Mouse (Mus musculus): ENCODE results near the gene Syvn1. TPM values are rescaled to one million over a fixed set of nuclear protein-coding genes. Genes with fewer than 3 reads are reported as not detected.

Syvn1 gene
- total and polyA plus RNA-seq, 3 experiments = 14.3 to 55.0 TPM; not detected in 1

DNA sequence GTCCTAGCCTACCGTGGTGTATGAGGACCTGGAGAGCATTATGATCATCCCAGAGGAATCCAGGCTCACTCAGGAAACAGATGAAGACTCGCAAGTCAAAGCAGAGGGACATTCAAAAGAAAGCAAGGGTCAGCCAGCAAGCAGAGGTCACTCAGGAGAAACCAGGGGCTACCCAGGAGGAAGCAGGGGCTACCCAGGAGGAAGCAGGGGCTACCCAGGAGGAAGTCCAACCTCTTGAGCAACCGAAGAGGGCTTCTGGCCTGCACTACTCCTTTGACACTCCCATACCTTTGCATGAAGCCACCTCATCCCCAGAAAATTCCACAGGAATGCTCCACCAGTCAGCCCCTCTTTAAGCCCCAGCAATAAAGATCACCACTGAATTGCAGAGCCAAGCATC lies 51.5 kb downstream of the Syvn1 start:
- Histone ChIP-seq H3K9ac (ENCODE audit: control insufficient read depth, low read depth, low read length, poor library complexity, severe bottlenecking) (no peak overlapping the region), H3K4me1 (ENCODE audit: control insufficient read depth in 1 of 2, insufficient read depth in 2 of 2, low read length in 2 of 2) (peaks cover 10 to 21% of the 10 kb centered on the region in 2 experiments), H3K9me3 (replicated peaks; ENCODE audit: insufficient read depth, low read length) (no peaks in the 10 kb centered on the region), H3K4me3 (ENCODE audit: control insufficient read depth in 1 of 2, insufficient read depth in 1 of 2, low read depth in 2 of 2, low read length in 2 of 2) (no peak overlapping the region), H3K79me2 (ENCODE audit: control insufficient read depth, insufficient read depth, low read length, poor library complexity) (no peaks in the 10 kb centered on the region), H3K27ac (ENCODE audit: control insufficient read depth, low read depth, low read length) (no peak overlapping the region), H3K27me3 (ENCODE audit: control insufficient read depth in 1 of 2, insufficient read depth in 2 of 2, low read length in 2 of 2) (no peaks in the 10 kb centered on the region), H3K36me3 (ENCODE audit: control insufficient read depth in 1 of 2, insufficient read depth in 2 of 2, low read length in 2 of 2) (peaks cover 2 to 16% of the 10 kb centered on the region in 2 experiments; a peak in 3 of 4 replicates)
- TF ChIP-seq E2F4 (IDR thresholded peaks at IDR 0.05; ENCODE audit: borderline replicate concordance, low read depth, low read length) (no peak), CHD1 (IDR thresholded peaks at IDR 0.05; ENCODE audit: low read depth, low read length) (no peak), POLR2AphosphoS5 (IDR thresholded peaks at IDR 0.05; ENCODE audit: borderline replicate concordance, low read depth, low read length) (no peak), MXI1 (IDR thresholded peaks at IDR 0.05; ENCODE audit: low read depth, low read length) (no peak), KAT2A (conservative IDR thresholded peaks at IDR 0.05; ENCODE audit: low read depth, low read length) (no peak)
- no peak for DNase-seq (ENCODE audit: low read depth, low spot score)

GRCm38 (mm10) chr19:6101186-6101585 lies 54.8 kb downstream of the Syvn1 start:
- no peaks in the 10 kb centered on the region for H3K79me2 ChIP-seq (ENCODE audit: control insufficient read depth, insufficient read depth, low read length, poor library complexity)
- no peaks in the 10 kb centered on the region for H3K27me3 ChIP-seq (ENCODE audit: control insufficient read depth in 1 of 2, insufficient read depth in 2 of 2, low read length in 2 of 2)
- H3K9me3 ChIP-seq (replicated peaks; ENCODE audit: insufficient read depth, low read length) = no peaks in the 10 kb centered on the region
- peaks cover 0 to 39% of the 10 kb centered on the region in 2 experiments; a peak in 2 of 4 replicates for H3K36me3 ChIP-seq (ENCODE audit: control insufficient read depth in 1 of 2, insufficient read depth in 2 of 2, low read length in 2 of 2)
- no peak for TF ChIP-seq USF2 (IDR thresholded peaks at IDR 0.05; ENCODE audit: borderline replicate concordance in 1 of 2, insufficient read depth in 1 of 2, low read depth in 1 of 2, low read length in 2 of 2)
- H3K27ac ChIP-seq (ENCODE audit: control insufficient read depth, low read depth, low read length) = no peak overlapping the region
- no peak for DNase-seq (ENCODE audit: low read depth, low spot score)
- no peak overlapping the region for H3K9ac ChIP-seq (ENCODE audit: control insufficient read depth, low read depth, low read length, poor library complexity, severe bottlenecking)
- no peak overlapping the region for H3K4me3 ChIP-seq (ENCODE audit: control insufficient read depth in 1 of 2, insufficient read depth in 1 of 2, low read depth in 2 of 2, low read length in 2 of 2)
- peaks cover 28 to 43% of the 10 kb centered on the region in 2 experiments for H3K4me1 ChIP-seq (ENCODE audit: control insufficient read depth in 1 of 2, insufficient read depth in 2 of 2, low read length in 2 of 2)

GRCm38 (mm10) chr19:6102169-6102853 lies 55.9 kb downstream of the Syvn1 start:
- TF ChIP-seq TCF12 (IDR thresholded peaks at IDR 0.05; ENCODE audit: low read depth, low read length) = 0 out of 2 replicates have a peak, but pooled peaks have one; percentile 22
- peak; percentile 36 for TF ChIP-seq TAL1 (IDR thresholded peaks at IDR 0.05; ENCODE audit: low read length)
- peak; percentile 43 to 49; a peak in 3 of 4 replicates for TF ChIP-seq EP300 (IDR thresholded peaks at IDR 0.05; ENCODE audit: low read depth in 1 of 2, low read length in 2 of 2)
- TF ChIP-seq GABPA (IDR thresholded peaks at IDR 0.05; ENCODE audit: low read depth, low read length) = 0 out of 2 replicates have a peak, but pooled peaks have one; percentile 33
- TF ChIP-seq ZC3H11A (IDR thresholded peaks at IDR 0.05; ENCODE audit: low read depth, low read length) = no peak
- no peaks in the 10 kb centered on the region for H3K27me3 ChIP-seq (ENCODE audit: control insufficient read depth in 1 of 2, insufficient read depth in 2 of 2, low read length in 2 of 2)
- H3K9ac ChIP-seq (ENCODE audit: control insufficient read depth, low read depth, low read length, poor library complexity, severe bottlenecking) = no peak overlapping the region
- DNase-seq (ENCODE audit: low read depth, low spot score) = peak; percentile 69
- no peaks in the 10 kb centered on the region for H3K79me2 ChIP-seq (ENCODE audit: control insufficient read depth, insufficient read depth, low read length, poor library complexity)
- no peak overlapping the region for H3K27ac ChIP-seq (ENCODE audit: control insufficient read depth, low read depth, low read length)
- no peaks in the 10 kb centered on the region for H3K9me3 ChIP-seq (replicated peaks; ENCODE audit: insufficient read depth, low read length)
- H3K36me3 ChIP-seq (ENCODE audit: control insufficient read depth in 1 of 2, insufficient read depth in 2 of 2, low read length in 2 of 2) = peaks cover 0 to 39% of the 10 kb centered on the region in 2 experiments; a peak in 2 of 4 replicates
- H3K4me3 ChIP-seq (ENCODE audit: control insufficient read depth in 1 of 2, insufficient read depth in 1 of 2, low read depth in 2 of 2, low read length in 2 of 2) = no peak overlapping the region
- peaks cover 28 to 43% of the 10 kb centered on the region in 2 experiments for H3K4me1 ChIP-seq (ENCODE audit: control insufficient read depth in 1 of 2, insufficient read depth in 2 of 2, low read length in 2 of 2)

Other genes with a start within 250 kb of the Syvn1 start
- 20.8 and 22.8 TPM in 2 replicates for gene Frmd8, start 171.3 kb upstream of the Syvn1 start, total RNA-seq (2012; rRNA removed)
- 10 to 100 TPM in 1 of 2 experiments, not detected in 1; 34.4 TPM for gene Frmd8, start 171.3 kb upstream of the Syvn1 start, polyA plus RNA-seq (2012; ENCODE audit: insufficient read depth in 1 of 2, insufficient read length in 2 of 2, low read depth in 1 of 2, low replicate concordance in 2 of 2, missing spikeins in 1 of 2)
- gene Slc25a45, start 168.8 kb upstream of the Syvn1 start, total RNA-seq (2012; rRNA removed) = 20.7 and 23.5 TPM in 2 replicates
- gene Slc25a45, start 168.8 kb upstream of the Syvn1 start, polyA plus RNA-seq (2012; ENCODE audit: insufficient read depth in 1 of 2, insufficient read length in 2 of 2, low read depth in 1 of 2, low replicate concordance in 2 of 2, missing spikeins in 1 of 2) = 10 to 100 TPM in 1 of 2 experiments, not detected in 1; 30.7 TPM
- 1.9 and 2.1 TPM in 2 replicates for gene Tigd3, start 152.4 kb upstream of the Syvn1 start, total RNA-seq (2012; rRNA removed)
- 1 to 10 TPM in 1 of 2 experiments, not detected in 1; 2.2 TPM for gene Tigd3, start 152.4 kb upstream of the Syvn1 start, polyA plus RNA-seq (2012; ENCODE audit: insufficient read depth in 1 of 2, insufficient read length in 2 of 2, low read depth in 1 of 2, low replicate concordance in 2 of 2, missing spikeins in 1 of 2)
- gene Dpf2, start 133.6 kb upstream of the Syvn1 start, total RNA-seq (2012; rRNA removed) = 45.7 and 58.6 TPM in 2 replicates
- gene Dpf2, start 133.6 kb upstream of the Syvn1 start, polyA plus RNA-seq (2012; ENCODE audit: insufficient read depth in 1 of 2, insufficient read length in 2 of 2, low read depth in 1 of 2, low replicate concordance in 2 of 2, missing spikeins in 1 of 2) = 100 to 1,000 TPM; 133 to 166 TPM
- 0.75 and 1.1 TPM in 2 replicates for gene Cdc42ep2, start 121.8 kb upstream of the Syvn1 start, total RNA-seq (2012; rRNA removed)
- 1 to 10 TPM in 1 of 2 experiments, not detected in 1; 1.7 TPM for gene Cdc42ep2, start 121.8 kb upstream of the Syvn1 start, polyA plus RNA-seq (2012; ENCODE audit: insufficient read depth in 1 of 2, insufficient read length in 2 of 2, low read depth in 1 of 2, low replicate concordance in 2 of 2, missing spikeins in 1 of 2)
- gene Pola2, start 82.4 kb upstream of the Syvn1 start, total RNA-seq (2012; rRNA removed) = 75.3 and 77.3 TPM in 2 replicates
- 100 to 1,000 TPM in 1 of 2 experiments, 10 to 100 TPM in 1; 99.4 to 126 TPM for gene Pola2, start 82.4 kb upstream of the Syvn1 start, polyA plus RNA-seq (2012; ENCODE audit: insufficient read depth in 1 of 2, insufficient read length in 2 of 2, low read depth in 1 of 2, low replicate concordance in 2 of 2, missing spikeins in 1 of 2)
- gene Slc22a20, start 60.4 kb upstream of the Syvn1 start, total RNA-seq (2012; rRNA removed) = not detected in 2 replicates
- not detected for gene Slc22a20, start 60.4 kb upstream of the Syvn1 start, polyA plus RNA-seq (2012; ENCODE audit: insufficient read depth in 1 of 2, insufficient read length in 2 of 2, low read depth in 1 of 2, low replicate concordance in 2 of 2, missing spikeins in 1 of 2)
- 42.5 and 43.4 TPM in 2 replicates for gene Capn1, start 30.7 kb upstream of the Syvn1 start, total RNA-seq (2012; rRNA removed)
- 10 to 100 TPM in 1 of 2 experiments, not detected in 1; 75.2 TPM for gene Capn1, start 30.7 kb upstream of the Syvn1 start, polyA plus RNA-seq (2012; ENCODE audit: insufficient read depth in 1 of 2, insufficient read length in 2 of 2, low read depth in 1 of 2, low replicate concordance in 2 of 2, missing spikeins in 1 of 2)
- 65.1 and 81.6 TPM in 2 replicates for gene Mrpl49, start 11.2 kb downstream of the Syvn1 start, total RNA-seq (2012; rRNA removed)
- 10 to 100 TPM in 1 of 2 experiments, not detected in 1; 98.7 TPM for gene Mrpl49, start 11.2 kb downstream of the Syvn1 start, polyA plus RNA-seq (2012; ENCODE audit: insufficient read depth in 1 of 2, insufficient read length in 2 of 2, low read depth in 1 of 2, low replicate concordance in 2 of 2, missing spikeins in 1 of 2)
- gene Fau, start 11.3 kb downstream of the Syvn1 start, total RNA-seq (2012; rRNA removed) = 2,020 and 2,413 TPM in 2 replicates
- 1,000 to 10,000 TPM in 1 of 2 experiments, not detected in 1; 2,967 TPM for gene Fau, start 11.3 kb downstream of the Syvn1 start, polyA plus RNA-seq (2012; ENCODE audit: insufficient read depth in 1 of 2, insufficient read length in 2 of 2, low read depth in 1 of 2, low replicate concordance in 2 of 2, missing spikeins in 1 of 2)
- gene Znhit2, start 14.6 kb downstream of the Syvn1 start, total RNA-seq (2012; rRNA removed) = 26.3 and 37.3 TPM in 2 replicates
- gene Znhit2, start 14.6 kb downstream of the Syvn1 start, polyA plus RNA-seq (2012; ENCODE audit: insufficient read depth in 1 of 2, insufficient read length in 2 of 2, low read depth in 1 of 2, low replicate concordance in 2 of 2, missing spikeins in 1 of 2) = 10 to 100 TPM in 1 of 2 experiments, not detected in 1; 27.0 TPM
- gene Tm7sf2, start 21.8 kb downstream of the Syvn1 start, total RNA-seq (2012; rRNA removed) = 7.6 and 8.0 TPM in 2 replicates
- gene Tm7sf2, start 21.8 kb downstream of the Syvn1 start, polyA plus RNA-seq (2012; ENCODE audit: insufficient read depth in 1 of 2, insufficient read length in 2 of 2, low read depth in 1 of 2, low replicate concordance in 2 of 2, missing spikeins in 1 of 2) = 10 to 100 TPM in 1 of 2 experiments, not detected in 1; 13.1 TPM
- 29.4 and 30.9 TPM in 2 replicates for gene Vps51, start 30.7 kb downstream of the Syvn1 start, total RNA-seq (2012; rRNA removed)
- 10 to 100 TPM in 1 of 2 experiments, not detected in 1; 60.5 TPM for gene Vps51, start 30.7 kb downstream of the Syvn1 start, polyA plus RNA-seq (2012; ENCODE audit: insufficient read depth in 1 of 2, insufficient read length in 2 of 2, low read depth in 1 of 2, low replicate concordance in 2 of 2, missing spikeins in 1 of 2)
- gene Tmem262, start 33.5 kb downstream of the Syvn1 start, total RNA-seq (2012; rRNA removed) = not detected in 2 replicates
- gene Tmem262, start 33.5 kb downstream of the Syvn1 start, polyA plus RNA-seq (2012; ENCODE audit: insufficient read depth in 1 of 2, insufficient read length in 2 of 2, low read depth in 1 of 2, low replicate concordance in 2 of 2, missing spikeins in 1 of 2) = under 1 TPM in 1 of 2 experiments, not detected in 1; 0.18 TPM
- gene Gm28374, start 35.7 kb downstream of the Syvn1 start, total RNA-seq (2012; rRNA removed) = 0.42 and 0.65 TPM in 2 replicates
- under 1 TPM in 1 of 2 experiments, not detected in 1; 0.46 TPM for gene Gm28374, start 35.7 kb downstream of the Syvn1 start, polyA plus RNA-seq (2012; ENCODE audit: insufficient read depth in 1 of 2, insufficient read length in 2 of 2, low read depth in 1 of 2, low replicate concordance in 2 of 2, missing spikeins in 1 of 2)
- gene Zfpl1, start 38.4 kb downstream of the Syvn1 start, total RNA-seq (2012; rRNA removed) = 36.6 and 40.1 TPM in 2 replicates
- gene Zfpl1, start 38.4 kb downstream of the Syvn1 start, polyA plus RNA-seq (2012; ENCODE audit: insufficient read depth in 1 of 2, insufficient read length in 2 of 2, low read depth in 1 of 2, low replicate concordance in 2 of 2, missing spikeins in 1 of 2) = 10 to 100 TPM in 1 of 2 experiments, not detected in 1; 56.4 TPM
- gene Cdca5, start 38.4 kb downstream of the Syvn1 start, total RNA-seq (2012; rRNA removed) = 41.1 and 48.5 TPM in 2 replicates
- gene Cdca5, start 38.4 kb downstream of the Syvn1 start, polyA plus RNA-seq (2012; ENCODE audit: insufficient read depth in 1 of 2, insufficient read length in 2 of 2, low read depth in 1 of 2, low replicate concordance in 2 of 2, missing spikeins in 1 of 2) = 10 to 100 TPM in 1 of 2 experiments, not detected in 1; 56.5 TPM
- 0.39 and 0.49 TPM in 2 replicates for gene AC131692.1, start 47.8 kb downstream of the Syvn1 start, total RNA-seq (2012; rRNA removed)
- 1 to 10 TPM in 1 of 2 experiments, not detected in 1; 2.9 TPM for gene AC131692.1, start 47.8 kb downstream of the Syvn1 start, polyA plus RNA-seq (2012; ENCODE audit: insufficient read depth in 1 of 2, insufficient read length in 2 of 2, low read depth in 1 of 2, low replicate concordance in 2 of 2, missing spikeins in 1 of 2)
- gene Naaladl1, start 59.2 kb downstream of the Syvn1 start, total RNA-seq (2012; rRNA removed) = 0.20 and 0.35 TPM in 2 replicates
- gene Naaladl1, start 59.2 kb downstream of the Syvn1 start, polyA plus RNA-seq (2012; ENCODE audit: insufficient read depth in 1 of 2, insufficient read length in 2 of 2, low read depth in 1 of 2, low replicate concordance in 2 of 2, missing spikeins in 1 of 2) = 1 to 10 TPM in 1 of 2 experiments, not detected in 1; 1.7 TPM
- gene Sac3d1, start 72.1 kb downstream of the Syvn1 start, total RNA-seq (2012; rRNA removed) = 34.0 and 44.4 TPM in 2 replicates
- 10 to 100 TPM in 1 of 2 experiments, not detected in 1; 49.3 TPM for gene Sac3d1, start 72.1 kb downstream of the Syvn1 start, polyA plus RNA-seq (2012; ENCODE audit: insufficient read depth in 1 of 2, insufficient read length in 2 of 2, low read depth in 1 of 2, low replicate concordance in 2 of 2, missing spikeins in 1 of 2)
- gene Snx15, start 81.7 kb downstream of the Syvn1 start, total RNA-seq (2012; rRNA removed) = 14.9 and 20.4 TPM in 2 replicates
- 10 to 100 TPM in 1 of 2 experiments, not detected in 1; 35.3 TPM for gene Snx15, start 81.7 kb downstream of the Syvn1 start, polyA plus RNA-seq (2012; ENCODE audit: insufficient read depth in 1 of 2, insufficient read length in 2 of 2, low read depth in 1 of 2, low replicate concordance in 2 of 2, missing spikeins in 1 of 2)
- 0.19 TPM in 1 of 2 replicates, not detected in the other for gene Batf2, start 94.4 kb downstream of the Syvn1 start, total RNA-seq (2012; rRNA removed)
- gene Batf2, start 94.4 kb downstream of the Syvn1 start, polyA plus RNA-seq (2012; ENCODE audit: insufficient read depth in 1 of 2, insufficient read length in 2 of 2, low read depth in 1 of 2, low replicate concordance in 2 of 2, missing spikeins in 1 of 2) = under 1 TPM in 1 of 2 experiments, not detected in 1; 0.60 TPM
- gene Arl2, start 95.0 kb downstream of the Syvn1 start, total RNA-seq (2012; rRNA removed) = 47.2 and 53.8 TPM in 2 replicates
- 100 to 1,000 TPM in 1 of 2 experiments, not detected in 1; 111 TPM for gene Arl2, start 95.0 kb downstream of the Syvn1 start, polyA plus RNA-seq (2012; ENCODE audit: insufficient read depth in 1 of 2, insufficient read length in 2 of 2, low read depth in 1 of 2, low replicate concordance in 2 of 2, missing spikeins in 1 of 2)
- not detected in 2 replicates for gene Majin, start 137.8 kb downstream of the Syvn1 start, total RNA-seq (2012; rRNA removed)
- gene Majin, start 137.8 kb downstream of the Syvn1 start, polyA plus RNA-seq (2012; ENCODE audit: insufficient read depth in 1 of 2, insufficient read length in 2 of 2, low read depth in 1 of 2, low replicate concordance in 2 of 2, missing spikeins in 1 of 2) = not detected
- gene Gpha2, start 179.8 kb downstream of the Syvn1 start, total RNA-seq (2012; rRNA removed) = not detected in 2 replicates
- gene Gpha2, start 179.8 kb downstream of the Syvn1 start, polyA plus RNA-seq (2012; ENCODE audit: insufficient read depth in 1 of 2, insufficient read length in 2 of 2, low read depth in 1 of 2, low replicate concordance in 2 of 2, missing spikeins in 1 of 2) = under 1 TPM in 1 of 2 experiments, not detected in 1; 0.19 TPM
- gene Ppp2r5b, start 189.3 kb downstream of the Syvn1 start, total RNA-seq (2012; rRNA removed) = 10.4 and 14.7 TPM in 2 replicates
- gene Ppp2r5b, start 189.3 kb downstream of the Syvn1 start, polyA plus RNA-seq (2012; ENCODE audit: insufficient read depth in 1 of 2, insufficient read length in 2 of 2, low read depth in 1 of 2, low replicate concordance in 2 of 2, missing spikeins in 1 of 2) = 10 to 100 TPM in 1 of 2 experiments, not detected in 1; 15.6 TPM
- 7.9 and 10.6 TPM in 2 replicates for gene Atg2a, start 195.1 kb downstream of the Syvn1 start, total RNA-seq (2012; rRNA removed)
- 10 to 100 TPM in 1 of 2 experiments, not detected in 1; 21.7 TPM for gene Atg2a, start 195.1 kb downstream of the Syvn1 start, polyA plus RNA-seq (2012; ENCODE audit: insufficient read depth in 1 of 2, insufficient read length in 2 of 2, low read depth in 1 of 2, low replicate concordance in 2 of 2, missing spikeins in 1 of 2)
- 57.8 and 65.9 TPM in 2 replicates for gene Ehd1, start 230.1 kb downstream of the Syvn1 start, total RNA-seq (2012; rRNA removed)
- gene Ehd1, start 230.1 kb downstream of the Syvn1 start, polyA plus RNA-seq (2012; ENCODE audit: insufficient read depth in 1 of 2, insufficient read length in 2 of 2, low read depth in 1 of 2, low replicate concordance in 2 of 2, missing spikeins in 1 of 2) = 100 to 1,000 TPM in 1 of 2 experiments, not detected in 1; 105 TPM